Mouse (Mus musculus) midbrain, embryonic 16.5 days (tissue): Measurements from ENCODE around the gene Slc6a17. TPM values are rescaled to one million over a fixed set of nuclear protein-coding genes. Genes with fewer than 3 reads are reported as not detected.

Experiments
- polyA plus RNA-seq: library from polyadenylated mRNA; unstranded; fragments of >200 nt; fragmentation: Nextera tagmentation; extraction: Ambion mirVana; gene quantifications from 2 replicates; pipeline ENCODE4 v1.2.1, GENCODE M21; 2015

The Slc6a17 gene
- polyA plus RNA-seq, 1 experiment from 2014 or later: 23.3 TPM

Other genes with a start within 250 kb of the Slc6a17 start
- gene Lamtor5, start 239.2 kb downstream of the Slc6a17 start, polyA plus RNA-seq: 175 and 178 TPM in 2 replicates
- gene Slc16a4, start 226.8 kb downstream of the Slc6a17 start, polyA plus RNA-seq: 2.4 and 2.6 TPM in 2 replicates
- gene Rbm15, start 184.3 kb downstream of the Slc6a17 start, polyA plus RNA-seq: 5.7 and 6.5 TPM in 2 replicates
- gene Kcnc4, start 58.5 kb downstream of the Slc6a17 start, polyA plus RNA-seq: 5.8 and 8.8 TPM in 2 replicates
- not detected in 2 replicates for gene Ubl4b, start 37.1 kb upstream of the Slc6a17 start, polyA plus RNA-seq
- gene Alx3, start 77.0 kb upstream of the Slc6a17 start, polyA plus RNA-seq: 1.0 and 1.5 TPM in 2 replicates
- gene Gm10961, start 113.3 kb upstream of the Slc6a17 start, polyA plus RNA-seq: not detected in 2 replicates
- 154 and 160 TPM in 2 replicates for gene Strip1, start 113.7 kb upstream of the Slc6a17 start, polyA plus RNA-seq
- gene Ahcyl1, start 178.5 kb upstream of the Slc6a17 start, polyA plus RNA-seq: 112 and 114 TPM in 2 replicates
- gene Csf1, start 242.5 kb upstream of the Slc6a17 start, polyA plus RNA-seq: 6.0 and 6.3 TPM in 2 replicates